Mouse (Mus musculus): ENCODE data around the gene Pltp. TPM values are rescaled to one million over a fixed set of nuclear protein-coding genes. Genes with fewer than 3 reads are reported as not detected.
"Not testable (repeated sequence)": the region's sequence is repeated elsewhere in the genome, so short reads cannot be mapped to it uniquely, and the experiment has no call there.

Gene Pltp
- polyA plus RNA-seq, 1 experiment from 2014 or later: 538 TPM

DNA sequence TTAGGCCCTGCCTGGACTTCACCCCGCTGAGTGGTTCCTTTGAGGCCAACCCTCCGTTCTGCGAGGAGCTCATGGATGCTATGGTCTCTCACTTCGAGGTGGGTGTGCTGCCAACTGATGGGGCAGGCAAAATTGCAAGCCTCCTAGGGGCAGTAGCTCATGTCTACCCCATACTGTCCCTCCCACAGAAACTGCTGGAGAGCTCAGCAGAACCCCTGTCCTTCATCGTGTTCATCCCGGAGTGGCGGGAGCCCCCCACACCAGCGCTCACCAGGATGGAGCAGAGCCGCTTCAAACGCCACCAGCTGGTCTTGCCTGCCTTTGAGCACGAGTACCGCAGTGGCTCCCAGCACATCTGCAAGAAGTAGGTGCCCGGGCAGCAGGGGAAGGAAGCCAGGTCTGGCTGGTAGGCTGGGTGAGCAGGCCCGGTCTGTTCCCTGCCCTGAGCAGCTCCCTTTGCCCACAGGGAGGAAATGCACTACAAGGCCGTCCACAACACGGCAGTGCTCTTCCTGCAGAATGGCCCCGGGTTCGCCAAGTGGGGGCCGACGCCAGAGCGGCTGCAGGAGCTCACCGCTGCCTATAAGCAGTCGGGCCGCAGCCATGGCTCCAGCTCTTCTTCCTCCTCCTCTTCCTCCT is 33.0 kb upstream of the Pltp start:
- Histone ChIP-seq H3K27ac (no peak overlapping the region), H3K79me2 (ENCODE audit: inconsistent target) (no peaks in the 10 kb centered on the region), H3K4me3 (ENCODE audit: inconsistent target) (no peak overlapping the region), H3K36me3 (ENCODE audit: inconsistent target) (peaks cover 99% of the 10 kb centered on the region)
- WGBS (ENCODE audit: missing documents): 94% methylated on average over 24 of the region's 24 CpGs

DNA sequence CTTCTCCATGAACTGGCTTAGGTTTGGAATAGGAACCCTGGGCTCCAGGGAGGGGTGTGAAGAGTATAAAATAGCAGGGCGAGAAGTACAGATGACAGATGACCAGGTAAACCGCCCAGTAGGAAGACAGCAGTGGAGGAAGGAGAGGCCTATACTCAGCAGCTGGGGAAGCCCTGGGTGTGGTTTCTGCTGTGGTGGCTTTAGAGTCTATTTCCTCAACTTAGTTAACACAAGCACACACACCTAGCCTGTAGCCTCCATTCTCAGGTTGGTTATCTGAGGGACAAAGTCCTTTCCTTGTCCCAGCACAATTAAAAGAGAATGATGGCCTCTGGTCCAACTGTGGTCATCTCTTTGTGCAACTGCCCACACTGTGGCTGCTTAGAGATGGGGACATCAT is 32.4 kb upstream of the Pltp start:
- 74% methylated on average over 2 of the region's 2 CpGs for WGBS (ENCODE audit: missing documents)
- Histone ChIP-seq H3K36me3 (ENCODE audit: inconsistent target) (peaks cover 99% of the 10 kb centered on the region), H3K79me2 (ENCODE audit: inconsistent target) (no peaks in the 10 kb centered on the region), H3K4me3 (ENCODE audit: inconsistent target) (no peak overlapping the region), H3K27ac (no peak overlapping the region)

DNA sequence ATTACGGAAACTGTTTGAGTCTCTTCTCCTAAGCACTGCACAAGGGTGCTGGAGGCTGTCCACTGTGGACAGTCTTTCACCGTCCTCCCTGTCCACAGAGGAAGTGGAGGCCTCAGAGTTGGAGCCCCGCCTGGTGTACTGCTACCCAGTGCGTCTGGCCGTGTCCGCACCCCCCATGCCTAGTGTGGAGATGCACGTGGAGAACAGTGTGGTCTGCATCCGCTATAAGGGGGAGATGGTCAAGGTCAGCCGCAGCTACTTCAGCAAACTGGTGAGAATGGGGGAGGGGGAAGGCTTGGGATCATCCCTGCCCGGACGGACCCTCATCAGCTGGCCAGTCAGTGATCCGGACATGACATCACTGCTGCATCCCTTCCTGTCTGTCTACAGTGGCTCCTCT is 31.5 kb upstream of the Pltp start:
- H3K79me2 ChIP-seq (ENCODE audit: inconsistent target): no peaks in the 10 kb centered on the region
- 86% methylated on average over 12 of the region's 12 CpGs for WGBS (ENCODE audit: missing documents)

DNA sequence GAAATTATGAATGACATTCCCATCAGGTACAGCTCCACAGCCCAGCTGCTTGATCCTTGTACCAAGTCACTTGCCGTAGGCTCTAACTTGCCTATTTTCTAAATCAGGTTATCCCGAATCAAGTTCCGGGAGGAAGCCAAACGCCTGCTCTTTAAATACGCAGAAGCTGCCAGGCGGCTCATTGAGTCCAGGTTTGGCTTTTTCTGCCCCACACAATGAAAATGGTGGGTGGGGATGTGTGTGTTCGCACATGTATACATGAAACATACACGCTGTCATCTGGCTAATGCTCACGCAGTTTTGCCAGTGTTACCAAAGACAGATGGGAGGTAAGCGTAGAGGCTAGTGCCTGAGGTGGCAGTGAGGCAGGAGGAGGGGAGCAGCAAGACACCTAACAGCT is 29.1 kb upstream of the Pltp start:
- 97% methylated on average over 10 of the region's 10 CpGs for WGBS (ENCODE audit: missing documents)
- no peak overlapping the region for H3K27ac ChIP-seq
- peaks cover 89% of the 10 kb centered on the region for H3K36me3 ChIP-seq (ENCODE audit: inconsistent target)
- no peak overlapping the region for H3K4me3 ChIP-seq (ENCODE audit: inconsistent target)
- peaks cover 20% of the 10 kb centered on the region for H3K79me2 ChIP-seq (ENCODE audit: inconsistent target)

More for the DNA sequence above, 31.5 kb upstream of the Pltp start:
- Histone ChIP-seq H3K27ac (no peak overlapping the region), H3K36me3 (ENCODE audit: inconsistent target) (peaks cover 100% of the 10 kb centered on the region), H3K4me3 (ENCODE audit: inconsistent target) (no peak overlapping the region)

DNA sequence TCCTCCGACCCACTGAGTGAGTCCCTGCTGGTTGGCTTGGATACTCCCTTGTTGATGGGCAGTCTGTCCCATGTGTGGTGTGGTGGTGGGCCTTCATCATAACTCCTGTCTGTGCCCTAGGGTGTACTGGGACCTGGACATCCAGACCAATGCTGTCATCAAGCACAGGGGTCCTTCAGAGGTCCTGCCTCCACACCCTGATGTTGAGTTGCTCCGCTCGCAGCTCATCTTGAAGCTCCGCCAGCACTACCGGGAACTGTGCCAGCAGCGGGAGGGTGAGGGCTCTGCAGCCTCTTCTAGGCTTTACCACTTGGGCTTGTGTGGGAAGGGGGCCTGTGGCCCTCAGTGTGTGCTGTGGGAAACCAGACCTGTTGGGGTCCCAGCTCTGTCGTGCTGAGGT is 28.3 kb upstream of the Pltp start:
- WGBS (ENCODE audit: missing documents): 82% methylated on average over 7 of the region's 7 CpGs
- Histone ChIP-seq H3K27ac (no peak overlapping the region), H3K36me3 (ENCODE audit: inconsistent target) (peaks cover 81% of the 10 kb centered on the region), H3K79me2 (ENCODE audit: inconsistent target) (peaks cover 28% of the 10 kb centered on the region), H3K4me3 (ENCODE audit: inconsistent target) (no peak overlapping the region)

DNA sequence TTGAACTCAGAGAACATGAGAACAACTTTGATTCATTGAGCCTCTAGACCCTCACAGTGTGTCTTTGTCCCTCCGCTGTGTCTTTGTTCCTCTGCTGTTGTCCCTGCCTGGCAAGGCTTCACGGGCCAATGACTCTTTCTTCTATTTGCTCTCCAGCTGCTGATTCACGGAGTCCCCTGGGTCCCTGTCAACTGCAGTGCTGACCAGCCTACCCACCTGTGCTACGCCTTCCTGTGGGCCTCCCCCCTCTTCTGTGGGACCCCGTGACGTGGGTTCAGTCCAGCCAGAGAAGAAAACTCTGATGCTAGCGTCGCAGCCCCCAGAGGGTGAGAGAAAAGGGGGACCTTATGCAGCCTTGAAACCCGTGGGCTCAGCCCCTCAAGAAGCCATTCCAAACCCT is 25.1 kb upstream of the Pltp start:
- no peak overlapping the region for H3K27ac ChIP-seq
- peaks cover 49% of the 10 kb centered on the region for H3K36me3 ChIP-seq (ENCODE audit: inconsistent target)
- WGBS (ENCODE audit: missing documents): 95% methylated on average over 9 of the region's 9 CpGs
- H3K4me3 ChIP-seq (ENCODE audit: inconsistent target): no peak overlapping the region
- peaks cover 42% of the 10 kb centered on the region for H3K79me2 ChIP-seq (ENCODE audit: inconsistent target)

DNA sequence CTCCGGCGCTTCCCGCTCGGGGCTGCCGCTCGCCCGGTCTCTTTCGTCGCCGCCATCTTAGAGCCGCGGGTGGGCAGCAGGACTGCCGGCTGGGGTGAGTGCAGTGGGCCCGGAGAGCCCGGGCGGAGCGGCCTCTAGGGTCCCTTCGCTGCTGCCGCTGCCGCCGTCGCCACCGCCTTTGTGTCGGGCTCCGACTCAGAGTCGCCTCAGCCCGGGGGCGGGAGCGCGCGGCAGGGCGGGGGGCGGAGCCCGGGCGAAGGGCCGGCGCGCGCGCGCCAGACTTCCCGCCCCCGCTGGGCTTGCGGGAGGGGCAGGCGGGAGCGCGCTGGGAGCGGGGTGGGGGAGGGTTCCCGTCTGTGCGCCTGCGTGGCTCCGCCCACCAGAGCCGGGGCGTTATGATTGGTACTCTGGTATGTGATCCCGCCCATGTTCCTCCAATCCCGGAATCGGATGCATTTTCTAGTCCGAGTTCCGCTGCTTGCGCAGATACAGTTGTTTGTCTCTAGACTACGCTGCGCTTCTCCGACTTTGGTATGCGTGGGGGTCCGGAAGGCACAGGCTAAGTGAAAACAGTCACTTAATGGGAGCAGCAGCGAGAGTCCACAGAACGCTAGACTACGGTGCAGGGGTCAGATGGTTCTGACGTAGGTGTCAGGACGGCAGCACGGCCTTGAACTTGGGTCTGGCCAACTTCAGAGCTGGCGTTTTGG is 22.2 kb upstream of the Pltp start:
- H3K79me2 ChIP-seq (ENCODE audit: inconsistent target): peaks cover 42% of the 10 kb centered on the region
- peak overlapping the region; percentile 95 for H3K27ac ChIP-seq
- peaks cover 20% of the 10 kb centered on the region for H3K36me3 ChIP-seq (ENCODE audit: inconsistent target)
- WGBS (ENCODE audit: missing documents): 0% methylated on average over 50 of the region's 72 CpGs
- peak overlapping the region; percentile 91 for H3K4me3 ChIP-seq (ENCODE audit: inconsistent target)

DNA sequence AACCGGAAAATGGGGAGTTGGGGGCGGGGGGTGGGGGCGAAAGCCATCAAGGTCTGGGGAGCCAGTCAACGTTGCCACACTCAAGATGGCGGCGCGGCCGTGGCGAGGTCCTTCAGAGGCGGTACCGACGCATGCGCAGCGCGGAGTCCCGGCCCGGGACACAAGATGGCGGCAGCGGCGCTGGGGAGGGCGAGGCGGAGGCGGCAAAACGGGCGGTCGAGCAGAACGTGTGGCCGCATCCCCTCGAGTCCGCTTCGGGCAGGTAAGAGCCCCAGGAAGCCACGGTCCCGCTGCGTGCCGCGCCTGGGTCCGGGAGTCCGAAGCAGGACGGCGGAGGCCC is 21.7 kb upstream of the Pltp start, which contains the start of gene Pcif1:
Gene Pcif1 (plus strand): TSS at position 77 of the 340 bp plus-strand sequence.
- H3K27ac ChIP-seq: peak within 1 kb of the TSS; percentile 95
- WGBS (ENCODE audit: missing documents): 0% methylated on average over 40 of the region's 40 CpGs
- peak within 1 kb of the TSS; percentile 91 for H3K4me3 ChIP-seq (ENCODE audit: inconsistent target)
- H3K36me3 ChIP-seq (ENCODE audit: inconsistent target): peaks cover 15% of the 10 kb centered on the region
- H3K79me2 ChIP-seq (ENCODE audit: inconsistent target): peaks cover 42% of the 10 kb centered on the region

DNA sequence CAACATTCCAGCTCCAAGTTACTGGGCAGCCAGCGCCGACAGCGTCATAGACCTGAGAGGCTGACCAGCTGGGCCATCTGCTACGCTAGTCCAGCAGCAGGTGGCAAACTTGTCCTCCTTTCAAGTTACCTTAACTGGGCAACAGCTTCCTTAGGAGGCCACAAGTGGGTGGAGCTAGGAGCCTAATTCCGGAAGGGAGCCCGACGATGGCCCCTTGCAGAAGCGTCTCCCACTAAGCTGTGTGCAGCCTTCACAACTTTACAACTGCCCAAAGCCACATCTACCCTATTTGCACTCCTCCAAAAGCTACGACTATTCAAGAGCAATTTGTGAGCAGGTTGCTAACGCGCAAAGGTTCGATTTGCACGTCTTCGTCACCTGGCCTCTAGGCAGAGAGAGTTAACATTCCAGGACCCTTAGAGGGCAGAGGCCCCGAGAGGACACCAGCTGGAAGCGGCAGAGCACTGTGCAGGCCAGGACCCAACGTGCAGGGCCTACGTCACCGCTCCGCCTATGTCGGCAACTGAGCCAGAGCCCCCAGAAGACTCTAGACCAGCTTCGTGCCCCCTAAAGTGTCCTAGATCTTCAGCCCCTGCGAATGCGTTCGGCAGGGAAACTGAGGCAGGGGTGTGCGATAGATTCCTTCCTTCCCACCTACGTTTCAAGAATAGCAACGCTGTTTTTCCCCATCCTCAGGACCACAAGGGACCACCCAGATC is 21.2 kb upstream of the Pltp start:
- peaks cover 10% of the 10 kb centered on the region for H3K36me3 ChIP-seq (ENCODE audit: inconsistent target)
- peak overlapping the region; percentile 95 for H3K27ac ChIP-seq
- peak overlapping the region; percentile 86 for H3K4me3 ChIP-seq (ENCODE audit: inconsistent target)
- WGBS (ENCODE audit: missing documents): 2% methylated on average over 25 of the region's 28 CpGs
- peaks cover 42% of the 10 kb centered on the region for H3K79me2 ChIP-seq (ENCODE audit: inconsistent target)

DNA sequence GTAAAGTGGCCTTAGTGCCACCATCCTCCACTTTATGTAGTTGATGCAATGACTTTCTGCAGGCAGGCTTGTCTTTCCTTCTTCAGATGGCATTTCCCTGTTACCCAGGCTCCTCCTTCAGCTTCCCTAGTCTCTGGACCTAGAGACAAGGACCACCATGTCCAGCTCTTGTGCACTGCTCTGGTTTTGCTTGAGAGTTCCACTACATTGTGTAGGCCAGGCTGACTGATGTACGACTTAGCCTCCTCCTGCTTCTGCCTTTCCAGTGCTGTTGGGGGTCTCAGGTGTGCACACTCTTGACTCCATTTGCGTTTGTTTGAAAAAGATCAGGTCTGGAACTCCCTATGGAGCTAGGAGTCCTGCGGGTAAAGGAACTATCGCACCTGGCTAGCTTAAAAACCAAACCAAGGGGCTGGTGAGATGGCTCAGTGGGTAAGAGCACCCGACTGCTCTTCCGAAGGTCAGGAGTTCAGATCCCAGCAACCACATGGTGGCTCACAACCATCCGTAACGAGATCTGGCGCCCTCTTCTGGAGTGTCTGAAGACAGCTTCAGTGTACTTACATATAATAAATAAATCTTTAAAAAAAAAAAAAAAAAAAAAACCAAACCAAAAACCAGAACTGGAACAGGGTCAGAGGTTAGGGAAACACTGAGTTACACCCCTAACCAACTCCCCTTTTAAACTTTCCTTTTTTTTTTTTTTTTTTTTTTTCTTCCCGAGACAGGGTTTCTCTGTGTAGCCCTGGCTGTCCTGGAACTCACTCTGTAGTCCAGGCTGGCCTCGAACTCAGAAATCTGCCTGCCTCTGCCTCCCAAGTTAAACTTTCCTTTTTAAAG is 20.1 kb upstream of the Pltp start:
- H3K36me3 ChIP-seq (ENCODE audit: inconsistent target): not testable (repeated sequence)
- 94% methylated on average over 7 of the region's 11 CpGs for WGBS (ENCODE audit: missing documents)
- Histone ChIP-seq H3K27ac (peak overlapping the region; percentile 95), H3K4me3 (ENCODE audit: inconsistent target) (peak overlapping the region; percentile 86; the same call in 1 of the 2 replicates), H3K79me2 (ENCODE audit: inconsistent target) (peaks cover 32% of the 10 kb centered on the region)

DNA sequence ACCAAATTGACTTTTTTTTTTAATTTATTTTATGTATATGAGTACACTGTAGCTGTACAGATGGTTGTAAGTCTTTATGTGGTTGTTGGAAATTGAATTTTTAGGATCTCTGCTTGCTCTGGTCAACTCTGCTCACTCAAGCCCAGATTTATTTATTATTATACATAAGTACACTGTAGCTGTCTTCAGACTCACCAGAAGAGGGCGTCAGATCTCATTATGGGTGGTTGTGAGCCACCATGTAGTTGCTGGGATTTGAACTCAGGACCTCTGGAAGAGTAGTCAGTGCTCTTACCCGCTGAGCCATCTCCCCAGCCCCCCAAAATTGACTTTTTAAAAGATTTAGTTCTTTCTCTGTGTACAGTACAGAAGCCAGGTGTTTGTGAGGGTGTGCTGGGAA is 18.1 kb upstream of the Pltp start:
- H3K27ac ChIP-seq: peak overlapping the region; percentile 87
- no CpG with 5 or more reads among the region's 2 CpGs for WGBS (ENCODE audit: missing documents)
- peaks cover 12% of the 10 kb centered on the region for H3K79me2 ChIP-seq (ENCODE audit: inconsistent target)
- not testable (repeated sequence) for H3K4me3 ChIP-seq (ENCODE audit: inconsistent target); H3K36me3 ChIP-seq (ENCODE audit: inconsistent target)

DNA sequence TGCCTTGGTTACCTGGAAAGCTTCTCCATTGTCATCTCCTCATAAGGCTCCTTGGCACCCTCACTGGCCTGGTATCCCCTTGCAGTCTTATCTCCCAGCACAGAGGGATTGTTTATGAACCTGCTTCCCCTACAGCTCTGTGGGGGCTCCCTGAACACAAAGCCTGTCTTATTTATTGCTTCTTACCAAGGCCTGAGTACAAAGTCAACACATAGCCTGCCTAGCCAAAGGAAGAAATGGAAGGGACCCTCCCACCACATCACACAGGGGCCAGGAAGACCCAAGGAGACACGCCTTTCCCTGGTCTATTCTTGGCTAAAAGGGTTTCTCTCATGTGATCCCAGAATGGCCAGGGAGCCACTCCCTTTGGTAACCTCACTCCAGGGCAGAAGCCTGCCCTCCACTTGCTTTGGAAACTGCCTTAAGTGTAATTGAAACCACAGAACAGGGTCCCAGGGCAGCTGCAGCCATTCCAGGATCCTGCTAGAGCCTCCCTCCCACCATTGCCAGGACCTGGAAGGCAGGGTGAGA is 16.8 kb upstream of the Pltp start:
- Histone ChIP-seq H3K4me3 (ENCODE audit: inconsistent target) (peak overlapping the region; percentile 28), H3K36me3 (ENCODE audit: inconsistent target) (no peaks in the 10 kb centered on the region), H3K27ac (peak overlapping the region; percentile 87), H3K79me2 (ENCODE audit: inconsistent target) (peaks cover 4% of the 10 kb centered on the region; the same call in 1 of the 2 replicates)
- 58% methylated on average over 1 of the region's 1 CpGs for WGBS (ENCODE audit: missing documents)

DNA sequence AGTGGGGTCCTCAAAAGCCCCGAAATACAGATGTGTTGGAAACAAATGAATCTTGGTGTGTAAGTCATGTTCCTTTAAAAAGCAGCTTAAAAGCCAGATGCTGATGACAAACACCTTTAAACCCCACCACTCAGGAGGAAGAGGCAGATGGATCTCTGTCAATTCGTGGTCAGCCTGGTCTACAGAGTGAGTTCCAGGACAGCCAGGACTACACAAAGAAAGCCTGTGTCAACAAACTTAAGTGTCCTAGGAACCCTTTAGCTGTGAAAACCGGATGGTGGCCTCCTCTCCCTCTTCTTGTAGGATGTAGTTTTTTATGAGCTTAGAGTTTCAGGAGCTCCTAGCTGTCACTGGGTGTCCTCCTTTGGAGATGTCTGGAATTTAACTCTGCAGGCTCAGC is 16.1 kb upstream of the Pltp start:
- peak overlapping the region; percentile 28 for H3K4me3 ChIP-seq (ENCODE audit: inconsistent target)
- H3K79me2 ChIP-seq (ENCODE audit: inconsistent target): no peaks in the 10 kb centered on the region; the same call in 1 of the 2 replicates
- H3K27ac ChIP-seq: peak overlapping the region; percentile 87
- WGBS (ENCODE audit: missing documents): 73% methylated on average over 3 of the region's 3 CpGs
- H3K36me3 ChIP-seq (ENCODE audit: inconsistent target): no peaks in the 10 kb centered on the region

DNA sequence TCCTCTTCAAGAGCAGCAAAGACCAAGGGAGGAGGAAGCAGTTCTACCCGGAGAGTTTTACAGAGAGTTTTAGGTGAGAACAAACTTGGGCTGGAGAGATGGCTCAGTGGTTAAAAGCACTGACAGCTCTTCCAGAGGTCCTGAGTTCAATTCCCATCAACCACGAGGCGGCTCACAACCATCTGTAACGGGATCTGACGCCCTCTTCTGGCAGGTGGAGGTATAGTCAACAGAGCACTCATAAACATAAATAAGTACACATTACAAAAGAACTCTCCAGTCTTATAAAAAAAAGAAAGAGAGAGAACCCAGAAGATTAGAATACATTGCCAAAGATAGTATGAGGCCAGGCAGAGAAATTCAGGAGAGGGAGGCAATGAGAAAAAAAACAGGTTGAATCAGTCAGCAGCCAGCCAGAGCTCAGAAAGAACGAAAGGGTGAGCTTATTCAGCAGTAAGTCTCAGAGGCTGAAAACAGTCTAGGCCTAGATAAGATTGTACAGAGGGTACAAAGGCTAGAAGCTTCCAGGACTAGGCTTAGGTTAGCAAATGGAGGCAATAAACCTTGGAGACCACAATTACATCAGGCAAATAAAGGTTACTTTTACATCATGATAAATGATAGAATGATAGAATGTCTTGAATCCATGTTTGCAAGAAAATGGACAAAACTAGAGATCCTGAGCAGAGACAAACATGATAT is 14.2 kb upstream of the Pltp start:
- WGBS (ENCODE audit: missing documents): 80% methylated on average over 6 of the region's 6 CpGs
- Histone ChIP-seq H3K36me3 (ENCODE audit: inconsistent target) (no peaks in the 10 kb centered on the region), H3K4me3 (ENCODE audit: inconsistent target) (no peak overlapping the region), H3K79me2 (ENCODE audit: inconsistent target) (no peaks in the 10 kb centered on the region), H3K27ac (no peak overlapping the region)

Data from macrophage (primary cell).